Mouse (Mus musculus) heart, adult 18-20 months (tissue): Measurements from ENCODE around the gene Btbd3. TPM values are rescaled to one million over a fixed set of nuclear protein-coding genes. Genes with fewer than 3 reads are reported as not detected.

ENCODE experiments used
- DNase-seq, 2 experiments: peaks; one replicate each; pipeline ENCODE4 v3.0.0; 2021 to 2022; ENCODE audit warnings: mixed read lengths in 1 of 2
- long read RNA-seq, 2 experiments: library from polyadenylated mRNA; stranded (forward); transcript quantifications; one replicate each; pipeline ENCODE4 v2.0.0; 2021
- total RNA-seq, 2 experiments: library from RNA; stranded (reverse); gene quantifications; 2 replicates each; pipeline ENCODE4 v1.2.3; 2021

Btbd3 gene
- total RNA-seq, result 10 to 100 TPM; 14.6 to 15.9 TPM
- long read RNA-seq, experiment 1, full-length matches to known transcripts, result 1 of 7 reads
- long read RNA-seq, experiment 1, partial matches to known transcripts, result 3 of 7 reads
- long read RNA-seq, experiment 1, other reads (novel, unspliced or antisense), result 3 of 7 reads
- long read RNA-seq, experiment 2, full-length matches to known transcripts, result 1 of 7 reads
- long read RNA-seq, experiment 2, partial matches to known transcripts, result 0 of 7 reads
- long read RNA-seq, experiment 2, other reads (novel, unspliced or antisense), result 6 of 7 reads

- DNase-seq, result peak; percentile 95 to 97
Observed at GRCm38 (mm10) chr2:138256411-138256810, at the start of gene Btbd3. Gene Btbd3 (plus strand): TSS chr2:138256565.

GRCm38 (mm10) chr2:138215561-138215960 lies 40.8 kb upstream of the Btbd3 start:
- peak; percentile 85 to 90 for DNase-seq

- no peak for DNase-seq
Observed at GRCm38 (mm10) chr2:138220269-138220668, 36.1 kb upstream of the Btbd3 start.

GRCm38 (mm10) chr2:138232247-138232646 lies 24.1 kb upstream of the Btbd3 start:
- DNase-seq, result no peak

GRCm38 (mm10) chr2:138236149-138236548 lies 20.2 kb upstream of the Btbd3 start:
- DNase-seq, result no peak

- DNase-seq, result no peak
Observed at GRCm38 (mm10) chr2:138242452-138242851, 13.9 kb upstream of the Btbd3 start.

GRCm38 (mm10) chr2:138245631-138246289 lies 10.6 kb upstream of the Btbd3 start:
- DNase-seq, result peak; percentile 77 to 83

GRCm38 (mm10) chr2:138247986-138248385 lies 8.4 kb upstream of the Btbd3 start:
- no peak for DNase-seq

- peak; percentile 37 to 60 for DNase-seq
Observed at GRCm38 (mm10) chr2:138256851-138257471, 596 bp downstream of the Btbd3 start.

GRCm38 (mm10) chr2:138257692-138258315 lies 1.4 kb downstream of the Btbd3 start:
- peak; percentile 70 to 72 for DNase-seq

GRCm38 (mm10) chr2:138261140-138261539 lies 4.8 kb downstream of the Btbd3 start:
- no peak for DNase-seq

- no peak for DNase-seq
Observed at GRCm38 (mm10) chr2:138262885-138263284, 6.5 kb downstream of the Btbd3 start.

GRCm38 (mm10) chr2:138265356-138266005 lies 9.1 kb downstream of the Btbd3 start:
- peak in 1 of 2 experiments; percentile 60 for DNase-seq

- DNase-seq, result no peak
Observed at GRCm38 (mm10) chr2:138266679-138267078, 10.3 kb downstream of the Btbd3 start.

- no peak for DNase-seq
Observed at GRCm38 (mm10) chr2:138267852-138268513, 11.6 kb downstream of the Btbd3 start.

- no peak for DNase-seq
Observed at GRCm38 (mm10) chr2:138269330-138269729, 13.0 kb downstream of the Btbd3 start.

GRCm38 (mm10) chr2:138273404-138274073 lies 17.2 kb downstream of the Btbd3 start:
- no peak for DNase-seq

GRCm38 (mm10) chr2:138274086-138274485 lies 17.7 kb downstream of the Btbd3 start:
- no peak for DNase-seq

GRCm38 (mm10) chr2:138277842-138278691 lies 21.7 kb downstream of the Btbd3 start:
- peak; percentile 80 to 84 for DNase-seq
